Mouse (Mus musculus): ENCODE data around the gene H1fnt. TPM values are rescaled to one million over a fixed set of nuclear protein-coding genes. Genes with fewer than 3 reads are reported as not detected.

Gene H1fnt
- polyA plus RNA-seq, 1 experiment from 2014 or later: not detected

DNA sequence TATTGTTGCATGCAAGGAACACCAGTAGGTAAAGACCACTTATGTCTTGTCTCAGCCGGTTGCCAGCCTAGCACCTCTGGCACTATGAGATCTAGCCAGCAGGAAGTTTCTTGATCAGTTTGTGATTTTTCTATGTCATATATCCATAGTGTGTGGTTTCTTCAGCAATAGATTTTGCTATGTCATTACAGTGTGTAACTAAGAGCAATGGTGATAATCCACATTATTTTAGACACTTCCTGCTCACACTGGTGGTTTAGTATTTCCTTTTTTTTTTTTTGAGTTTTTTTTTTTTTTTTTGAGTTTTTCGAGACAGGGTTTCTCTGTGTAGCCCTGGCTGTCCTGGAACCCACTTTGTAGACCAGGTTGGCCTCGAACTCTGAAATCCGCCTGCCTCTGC is 21.7 kb downstream of the H1fnt start:
- ATAC-seq (ENCODE audit: insufficient number of reproducible peaks, insufficient read depth, low FRiP score, low read depth): no peak
- Histone ChIP-seq H3K9me3 (ENCODE audit: control insufficient read depth, low read length) (no peaks in the 10 kb centered on the region), H3K9ac (ENCODE audit: low read length) (no peak overlapping the region), H3K36me3 (ENCODE audit: control insufficient read depth, insufficient read depth, low read length) (no peaks in the 10 kb centered on the region), H3K4me3 (ENCODE audit: control insufficient read depth in 1 of 2, insufficient read depth in 1 of 2, low read depth in 1 of 2, low read length in 2 of 2) (no peak overlapping the region), H3K27ac (replicated peaks in 1 of 2; ENCODE audit: control insufficient read depth in 1 of 2, insufficient read depth in 1 of 2, low read depth in 2 of 2, low read length in 2 of 2) (no peak overlapping the region), H3K27me3 (ENCODE audit: control insufficient read depth, insufficient read depth, low read length) (peaks cover 11% of the 10 kb centered on the region; the same call in 1 of the 2 replicates), H3K4me1 (ENCODE audit: control insufficient read depth in 2 of 2, insufficient read depth in 2 of 2, low read length in 2 of 2) (no peaks in the 10 kb centered on the region), H3K4me2 (ENCODE audit: low read length) (no peak overlapping the region)
- WGBS: 79% methylated on average over 4 of the region's 4 CpGs

DNA sequence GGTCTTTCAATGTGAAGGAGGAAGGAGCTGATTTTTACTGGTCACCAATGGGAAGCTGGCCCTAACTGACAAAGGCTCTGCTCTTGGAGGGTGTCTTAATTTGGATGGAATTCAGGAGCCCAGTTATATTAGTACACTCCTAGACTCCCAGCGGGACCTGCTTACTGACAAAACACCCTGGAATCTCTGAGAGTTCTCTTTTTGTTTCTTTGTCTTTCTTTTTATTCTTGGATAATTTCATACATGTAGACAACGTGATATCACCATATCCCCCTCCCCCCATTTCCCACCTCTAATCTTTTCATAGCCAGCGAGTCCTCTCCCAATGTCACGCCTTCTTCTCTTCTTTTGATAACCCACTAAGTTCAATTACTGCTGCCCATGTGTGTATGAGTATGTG is 22.7 kb downstream of the H1fnt start, which contains the start of gene Olfr286:
TSS of gene Olfr286 (minus strand) at position 101 of the 400 bp plus-strand sequence.
- no peaks in the 10 kb centered on the region for H3K9me3 ChIP-seq (ENCODE audit: control insufficient read depth, low read length)
- no peaks in the 10 kb centered on the region for H3K36me3 ChIP-seq (ENCODE audit: control insufficient read depth, insufficient read depth, low read length)
- WGBS: 77% methylated on average over 4 of the region's 4 CpGs
- H3K4me2 ChIP-seq (ENCODE audit: low read length): no peak within 1 kb of the TSS
- H3K27ac ChIP-seq (replicated peaks in 1 of 2; ENCODE audit: control insufficient read depth in 1 of 2, insufficient read depth in 1 of 2, low read depth in 2 of 2, low read length in 2 of 2): no peak within 1 kb of the TSS
- no peak within 1 kb of the TSS for H3K4me3 ChIP-seq (ENCODE audit: control insufficient read depth in 1 of 2, insufficient read depth in 1 of 2, low read depth in 1 of 2, low read length in 2 of 2)
- ATAC-seq (ENCODE audit: insufficient number of reproducible peaks, insufficient read depth, low FRiP score, low read depth): no peak
- H3K4me1 ChIP-seq (ENCODE audit: control insufficient read depth in 2 of 2, insufficient read depth in 2 of 2, low read length in 2 of 2): no peaks in the 10 kb centered on the region
- no peak within 1 kb of the TSS for H3K9ac ChIP-seq (ENCODE audit: low read length)
- H3K27me3 ChIP-seq (ENCODE audit: control insufficient read depth, insufficient read depth, low read length): peaks cover 11% of the 10 kb centered on the region; the same call in 1 of the 2 replicates

DNA sequence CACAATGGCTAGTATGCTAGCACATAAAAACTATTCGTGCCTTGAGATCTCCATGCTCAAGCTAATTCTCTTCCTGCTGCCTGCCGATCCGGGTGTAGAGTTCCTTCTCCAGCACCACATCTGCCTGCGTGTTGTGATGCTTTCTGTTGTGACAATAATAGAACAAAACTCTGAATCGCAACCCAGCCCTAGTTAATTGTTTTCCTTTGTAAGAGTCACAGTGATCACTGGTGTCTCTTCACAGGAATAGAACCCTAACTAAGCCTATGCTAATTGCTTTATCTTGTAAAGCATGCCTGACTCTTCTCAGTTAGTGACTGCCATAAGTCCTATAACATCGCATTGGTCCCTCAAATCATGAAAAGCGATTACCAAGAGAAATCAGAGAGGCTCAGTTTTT is 31.0 kb downstream of the H1fnt start:
- ATAC-seq (ENCODE audit: insufficient number of reproducible peaks, insufficient read depth, low FRiP score, low read depth): no peak
- H3K27me3 ChIP-seq (ENCODE audit: control insufficient read depth, insufficient read depth, low read length): no peaks in the 10 kb centered on the region
- no peak overlapping the region for H3K4me2 ChIP-seq (ENCODE audit: low read length)
- no peak overlapping the region for H3K9ac ChIP-seq (ENCODE audit: low read length)
- 73% methylated on average over 7 of the region's 7 CpGs for WGBS
- H3K4me3 ChIP-seq (ENCODE audit: control insufficient read depth in 1 of 2, insufficient read depth in 1 of 2, low read depth in 1 of 2, low read length in 2 of 2): no peak overlapping the region
- H3K4me1 ChIP-seq (ENCODE audit: control insufficient read depth in 2 of 2, insufficient read depth in 2 of 2, low read length in 2 of 2): no peaks in the 10 kb centered on the region
- H3K36me3 ChIP-seq (ENCODE audit: control insufficient read depth, insufficient read depth, low read length): no peaks in the 10 kb centered on the region
- no peaks in the 10 kb centered on the region for H3K9me3 ChIP-seq (ENCODE audit: control insufficient read depth, low read length)
- no peak overlapping the region for H3K27ac ChIP-seq (replicated peaks in 1 of 2; ENCODE audit: control insufficient read depth in 1 of 2, insufficient read depth in 1 of 2, low read depth in 2 of 2, low read length in 2 of 2)

DNA sequence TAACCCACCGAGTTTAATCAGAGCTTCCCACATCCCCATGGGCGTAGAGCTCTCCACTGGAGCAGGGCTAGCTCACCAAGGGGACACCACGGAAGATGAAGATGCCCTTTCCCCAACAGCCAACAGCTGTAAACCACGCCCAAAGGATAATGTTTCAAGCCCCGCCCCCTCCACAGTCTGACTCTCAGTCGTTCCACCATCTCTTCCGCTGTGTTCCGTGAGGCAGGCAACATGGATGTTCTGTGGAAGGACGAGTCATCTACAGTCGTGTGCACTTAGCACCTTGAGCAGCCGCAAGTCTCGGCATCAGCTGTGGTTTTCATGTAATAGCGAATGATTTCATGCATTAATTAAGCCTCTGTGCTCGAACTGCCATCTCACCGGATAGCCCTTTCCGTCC is 31.5 kb downstream of the H1fnt start:
- no peaks in the 10 kb centered on the region for H3K9me3 ChIP-seq (ENCODE audit: control insufficient read depth, low read length)
- WGBS: 45% methylated on average over 16 of the region's 16 CpGs
- no peaks in the 10 kb centered on the region for H3K4me1 ChIP-seq (ENCODE audit: control insufficient read depth in 2 of 2, insufficient read depth in 2 of 2, low read length in 2 of 2)
- no peaks in the 10 kb centered on the region for H3K27me3 ChIP-seq (ENCODE audit: control insufficient read depth, insufficient read depth, low read length)
- no peak overlapping the region for H3K4me2 ChIP-seq (ENCODE audit: low read length)
- ATAC-seq (ENCODE audit: insufficient number of reproducible peaks, insufficient read depth, low FRiP score, low read depth): no peak
- H3K4me3 ChIP-seq (ENCODE audit: control insufficient read depth in 1 of 2, insufficient read depth in 1 of 2, low read depth in 1 of 2, low read length in 2 of 2): no peak overlapping the region
- no peaks in the 10 kb centered on the region for H3K36me3 ChIP-seq (ENCODE audit: control insufficient read depth, insufficient read depth, low read length)
- no peak overlapping the region for H3K27ac ChIP-seq (replicated peaks in 1 of 2; ENCODE audit: control insufficient read depth in 1 of 2, insufficient read depth in 1 of 2, low read depth in 2 of 2, low read length in 2 of 2)
- H3K9ac ChIP-seq (ENCODE audit: low read length): no peak overlapping the region

DNA sequence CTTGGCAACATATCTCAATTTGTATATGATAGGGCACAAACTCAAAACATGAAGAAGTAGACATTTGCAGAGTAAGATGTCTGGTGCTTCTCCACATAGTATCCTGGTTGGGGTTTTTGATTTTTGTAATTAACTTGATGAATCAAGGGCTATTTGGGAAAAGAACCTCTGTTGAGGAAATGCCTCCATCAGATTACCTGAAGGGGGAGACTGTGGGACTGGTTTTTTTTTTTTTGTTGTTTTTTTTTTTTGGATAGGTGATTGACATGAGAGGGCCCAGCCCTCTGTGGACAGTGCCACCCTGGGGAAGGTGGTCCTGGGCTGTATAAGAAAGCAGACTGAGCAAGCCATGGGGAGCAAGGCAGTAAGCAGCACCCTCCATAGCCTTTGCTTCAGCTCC is 34.7 kb downstream of the H1fnt start:
- no peaks in the 10 kb centered on the region for H3K27me3 ChIP-seq (ENCODE audit: control insufficient read depth, insufficient read depth, low read length)
- H3K9ac ChIP-seq (ENCODE audit: low read length): no peak overlapping the region
- H3K4me3 ChIP-seq (ENCODE audit: control insufficient read depth in 1 of 2, insufficient read depth in 1 of 2, low read depth in 1 of 2, low read length in 2 of 2): no peak overlapping the region
- H3K36me3 ChIP-seq (ENCODE audit: control insufficient read depth, insufficient read depth, low read length): no peaks in the 10 kb centered on the region
- no peaks in the 10 kb centered on the region for H3K9me3 ChIP-seq (ENCODE audit: control insufficient read depth, low read length)
- ATAC-seq (ENCODE audit: insufficient number of reproducible peaks, insufficient read depth, low FRiP score, low read depth): no peak
- no peaks in the 10 kb centered on the region for H3K4me1 ChIP-seq (ENCODE audit: control insufficient read depth in 2 of 2, insufficient read depth in 2 of 2, low read length in 2 of 2)
- H3K4me2 ChIP-seq (ENCODE audit: low read length): no peak overlapping the region
- no peak overlapping the region for H3K27ac ChIP-seq (replicated peaks in 1 of 2; ENCODE audit: control insufficient read depth in 1 of 2, insufficient read depth in 1 of 2, low read depth in 2 of 2, low read length in 2 of 2)

DNA sequence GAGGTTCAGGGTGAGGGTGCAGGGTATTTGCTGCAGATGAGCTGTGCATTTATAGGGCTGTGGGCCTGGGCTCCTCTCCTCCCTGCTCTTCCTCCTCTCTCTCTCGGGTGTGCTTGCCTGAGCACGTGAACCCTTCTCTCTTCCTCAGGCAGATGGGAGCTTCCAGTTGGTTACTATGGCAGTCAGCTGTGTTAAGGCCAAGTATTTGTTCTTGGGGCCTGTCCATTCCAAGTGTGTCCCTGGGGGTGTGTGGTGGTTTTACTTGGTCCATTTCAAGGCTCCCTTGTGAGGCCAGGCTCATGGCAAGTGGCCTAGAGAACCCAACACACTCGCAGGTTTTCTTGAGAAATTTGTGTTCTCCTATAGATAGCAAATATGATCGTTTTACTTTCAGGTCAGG is 36.2 kb downstream of the H1fnt start, which contains the start of the genes Gm44579 and Olfr287:
TSS of gene Gm44579 (minus strand) at position 101 of the 400 bp plus-strand sequence.
TSS of gene Olfr287 (minus strand) at position 180 of the 400 bp plus-strand sequence.
- 77% methylated on average over 4 of the region's 4 CpGs for WGBS
- no peaks in the 10 kb centered on the region for H3K4me1 ChIP-seq (ENCODE audit: control insufficient read depth in 2 of 2, insufficient read depth in 2 of 2, low read length in 2 of 2)
- H3K27ac ChIP-seq (replicated peaks in 1 of 2; ENCODE audit: control insufficient read depth in 1 of 2, insufficient read depth in 1 of 2, low read depth in 2 of 2, low read length in 2 of 2): no peak within 1 kb of the TSS
- H3K9ac ChIP-seq (ENCODE audit: low read length): no peak within 1 kb of the TSS
- no peak within 1 kb of the TSS for H3K4me2 ChIP-seq (ENCODE audit: low read length)
- H3K36me3 ChIP-seq (ENCODE audit: control insufficient read depth, insufficient read depth, low read length): no peaks in the 10 kb centered on the region
- no peaks in the 10 kb centered on the region for H3K27me3 ChIP-seq (ENCODE audit: control insufficient read depth, insufficient read depth, low read length)
- no peak within 1 kb of the TSS for H3K4me3 ChIP-seq (ENCODE audit: control insufficient read depth in 1 of 2, insufficient read depth in 1 of 2, low read depth in 1 of 2, low read length in 2 of 2)
- no peak for ATAC-seq (ENCODE audit: insufficient number of reproducible peaks, insufficient read depth, low FRiP score, low read depth)
- H3K9me3 ChIP-seq (ENCODE audit: control insufficient read depth, low read length): no peaks in the 10 kb centered on the region

DNA sequence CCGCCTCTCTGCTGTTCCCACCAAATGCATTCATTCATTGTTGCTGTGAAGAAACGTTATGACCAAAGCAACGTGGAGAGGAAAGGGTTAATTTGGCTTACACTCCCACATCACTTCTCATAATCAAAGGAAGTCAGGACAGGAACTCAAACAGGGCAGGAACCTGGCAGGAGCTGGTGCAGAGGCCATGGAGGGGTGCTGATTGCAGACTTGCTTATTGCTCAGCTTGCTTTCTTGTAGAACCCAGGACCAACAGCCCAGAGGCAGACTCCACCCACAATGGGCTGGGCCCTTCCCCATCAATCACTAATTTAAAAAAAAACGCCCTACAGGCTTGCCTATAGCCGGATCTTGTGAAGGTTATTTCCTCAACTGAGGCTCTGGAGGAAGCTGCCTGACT is 43.0 kb downstream of the H1fnt start:
- Histone ChIP-seq H3K27ac (replicated peaks in 1 of 2; ENCODE audit: control insufficient read depth in 1 of 2, insufficient read depth in 1 of 2, low read depth in 2 of 2, low read length in 2 of 2) (no peak overlapping the region), H3K9ac (ENCODE audit: low read length) (no peak overlapping the region), H3K27me3 (ENCODE audit: control insufficient read depth, insufficient read depth, low read length) (no peaks in the 10 kb centered on the region), H3K4me2 (ENCODE audit: low read length) (no peak overlapping the region), H3K4me3 (ENCODE audit: control insufficient read depth in 1 of 2, insufficient read depth in 1 of 2, low read depth in 1 of 2, low read length in 2 of 2) (no peak overlapping the region), H3K4me1 (ENCODE audit: control insufficient read depth in 2 of 2, insufficient read depth in 2 of 2, low read length in 2 of 2) (peaks cover 3 to 6% of the 10 kb centered on the region in 2 experiments; a peak in 2 of 4 replicates), H3K9me3 (ENCODE audit: control insufficient read depth, low read length) (no peaks in the 10 kb centered on the region), H3K36me3 (ENCODE audit: control insufficient read depth, insufficient read depth, low read length) (no peaks in the 10 kb centered on the region)
- 66% methylated on average over 5 of the region's 5 CpGs for WGBS
- ATAC-seq (ENCODE audit: insufficient number of reproducible peaks, insufficient read depth, low FRiP score, low read depth): no peak

DNA sequence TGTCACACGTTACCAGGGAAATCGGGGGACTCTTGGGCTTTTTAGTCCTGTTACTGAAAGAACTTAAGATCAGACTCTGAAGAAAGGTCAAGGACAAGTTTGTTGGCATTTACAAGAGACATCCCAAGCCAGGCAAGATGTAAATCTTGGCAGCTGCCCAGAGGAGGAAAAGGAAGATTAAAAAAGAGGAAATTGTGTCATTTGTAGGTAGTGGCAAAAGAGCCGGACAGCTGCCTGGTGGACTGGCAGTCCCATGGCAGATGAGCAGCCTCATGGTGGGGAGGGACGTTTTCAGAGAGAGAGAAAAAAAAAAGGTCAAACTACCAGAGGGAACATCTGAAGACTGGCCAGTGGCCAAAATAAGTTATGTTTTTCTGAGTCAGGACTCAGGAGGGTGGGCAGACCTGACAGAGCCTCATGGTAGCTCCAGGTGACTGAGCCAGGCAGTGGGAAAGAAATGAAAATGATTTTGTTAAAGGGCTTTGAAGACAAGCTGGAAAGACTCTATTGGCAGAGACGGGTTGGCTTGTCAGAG is 43.7 kb downstream of the H1fnt start:
- no peak for ATAC-seq (ENCODE audit: insufficient number of reproducible peaks, insufficient read depth, low FRiP score, low read depth)
- Histone ChIP-seq H3K27ac (replicated peaks in 1 of 2; ENCODE audit: control insufficient read depth in 1 of 2, insufficient read depth in 1 of 2, low read depth in 2 of 2, low read length in 2 of 2) (no peak overlapping the region), H3K4me2 (ENCODE audit: low read length) (no peak overlapping the region), H3K27me3 (ENCODE audit: control insufficient read depth, insufficient read depth, low read length) (no peaks in the 10 kb centered on the region), H3K36me3 (ENCODE audit: control insufficient read depth, insufficient read depth, low read length) (no peaks in the 10 kb centered on the region), H3K9ac (ENCODE audit: low read length) (no peak overlapping the region), H3K4me1 (ENCODE audit: control insufficient read depth in 2 of 2, insufficient read depth in 2 of 2, low read length in 2 of 2) (peaks cover 3 to 6% of the 10 kb centered on the region in 2 experiments; a peak in 2 of 4 replicates), H3K9me3 (ENCODE audit: control insufficient read depth, low read length) (no peaks in the 10 kb centered on the region), H3K4me3 (ENCODE audit: control insufficient read depth in 1 of 2, insufficient read depth in 1 of 2, low read depth in 1 of 2, low read length in 2 of 2) (no peak overlapping the region)
- WGBS: 66% methylated on average over 5 of the region's 5 CpGs
